Mouse (Mus musculus): ENCODE data around the gene Pkd1. TPM values are rescaled to one million over a fixed set of nuclear protein-coding genes. Genes with fewer than 3 reads are reported as not detected.

The Pkd1 gene
- polyA plus RNA-seq, 1 experiment, result 63.1 TPM

DNA sequence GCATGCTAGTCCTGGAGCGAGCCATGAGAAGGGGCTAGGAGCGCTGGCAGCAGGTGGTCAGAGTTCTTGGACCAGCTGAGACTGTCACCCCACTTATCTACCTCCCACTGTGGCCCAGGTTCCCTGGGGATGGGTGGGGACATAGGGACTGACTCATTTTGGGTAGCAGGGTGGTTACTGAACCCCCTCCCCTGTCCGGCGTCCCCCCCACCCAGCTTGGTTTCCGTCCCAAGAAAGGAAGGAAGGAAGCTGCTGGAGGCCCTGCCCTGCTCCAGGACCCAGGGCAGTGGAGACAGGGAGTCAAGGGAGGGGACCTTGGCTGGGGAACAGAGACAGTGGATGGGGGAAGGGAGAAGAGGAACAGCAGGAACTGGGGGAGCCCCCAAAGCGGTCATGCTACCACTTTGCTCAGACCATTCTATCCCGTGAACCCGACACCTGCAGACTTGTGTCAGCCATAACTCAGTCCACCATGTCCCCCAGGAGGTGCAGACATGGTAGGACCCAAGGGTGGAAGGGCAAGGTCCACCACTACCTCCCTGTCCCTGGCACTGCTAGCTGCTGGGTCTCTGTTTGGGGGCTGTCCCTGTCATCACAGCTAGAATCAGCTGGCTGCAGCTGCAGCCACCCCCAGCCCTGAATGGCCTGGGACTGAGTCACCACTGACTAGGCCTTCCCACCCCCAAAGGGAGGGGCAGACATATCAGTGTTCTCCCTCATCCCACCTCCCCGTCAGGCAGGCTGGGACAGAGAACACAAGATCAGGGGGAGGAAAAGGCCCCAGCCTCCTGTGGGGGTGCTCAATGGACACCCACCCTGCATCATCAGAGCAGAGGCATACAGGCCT, 95.5 kb downstream of the Pkd1 start:
- Histone ChIP-seq H3K4me3 (ENCODE audit: insufficient read depth, low read length) (no peak overlapping the region), H3K4me1 (ENCODE audit: control insufficient read depth, insufficient read depth, low read length) (peaks cover 22% of the 10 kb centered on the region), H3K27ac (ENCODE audit: insufficient read depth, low read length) (peak overlapping the region; percentile 55)
- TF ChIP-seq CTCF (IDR thresholded peaks at IDR 0.05; ENCODE audit: borderline replicate concordance, insufficient read depth, low read length), result no peak
- 0 out of 2 replicates have a peak, but pooled peaks have one; percentile 33 for TF ChIP-seq POLR2A (IDR thresholded peaks at IDR 0.05; ENCODE audit: low read depth, low read length)

- H3K4me1 ChIP-seq (ENCODE audit: control insufficient read depth, insufficient read depth, low read length), result peaks cover 20% of the 10 kb centered on the region
- H3K27ac ChIP-seq (ENCODE audit: insufficient read depth, low read length), result peak overlapping the region; percentile 55; the same call in 1 of the 2 replicates
- TF ChIP-seq POLR2A (IDR thresholded peaks at IDR 0.05; ENCODE audit: low read depth, low read length), result no peak
- no peak for TF ChIP-seq CTCF (IDR thresholded peaks at IDR 0.05; ENCODE audit: borderline replicate concordance, insufficient read depth, low read length)
- H3K4me3 ChIP-seq (ENCODE audit: insufficient read depth, low read length), result no peak overlapping the region
Observed at GRCm38 (mm10) chr17:24645916-24646315, 96.3 kb downstream of the Pkd1 start.

Other genes with a start within 250 kb of the Pkd1 start
- gene Abca17, start 198.8 kb upstream of the Pkd1 start, polyA plus RNA-seq (2011; ENCODE audit: insufficient read length, low read depth, missing spikeins), result not detected in 2 replicates
- 15.6 and 17.8 TPM in 2 replicates for gene Abca3, start 197.9 kb upstream of the Pkd1 start, polyA plus RNA-seq (2011; ENCODE audit: insufficient read length, low read depth, missing spikeins)
- 123 and 134 TPM in 2 replicates for gene Rnps1, start 135.3 kb upstream of the Pkd1 start, polyA plus RNA-seq (2011; ENCODE audit: insufficient read length, low read depth, missing spikeins)
- gene Eci1, start 123.2 kb upstream of the Pkd1 start, polyA plus RNA-seq (2011; ENCODE audit: insufficient read length, low read depth, missing spikeins), result 26.1 and 31.4 TPM in 2 replicates
- gene Dnase1l2, start 106.7 kb upstream of the Pkd1 start, polyA plus RNA-seq (2011; ENCODE audit: insufficient read length, low read depth, missing spikeins), result 2.5 and 2.8 TPM in 2 replicates
- gene E4f1, start 79.5 kb upstream of the Pkd1 start, polyA plus RNA-seq (2011; ENCODE audit: insufficient read length, low read depth, missing spikeins), result 11.9 and 14.8 TPM in 2 replicates
- gene Pgp, start 79.4 kb upstream of the Pkd1 start, polyA plus RNA-seq (2011; ENCODE audit: insufficient read length, low read depth, missing spikeins), result 21.1 and 21.5 TPM in 2 replicates
- 0.50 TPM in 1 of 2 replicates, not detected in the other for gene Bricd5, start 76.0 kb upstream of the Pkd1 start, polyA plus RNA-seq (2011; ENCODE audit: insufficient read length, low read depth, missing spikeins)
- gene Mlst8, start 70.8 kb upstream of the Pkd1 start, polyA plus RNA-seq (2011; ENCODE audit: insufficient read length, low read depth, missing spikeins), result 20.9 and 23.3 TPM in 2 replicates
- gene Caskin1, start 61.2 kb upstream of the Pkd1 start, polyA plus RNA-seq (2011; ENCODE audit: insufficient read length, low read depth, missing spikeins), result not detected in 2 replicates
- gene Traf7, start 21.9 kb upstream of the Pkd1 start, polyA plus RNA-seq (2011; ENCODE audit: insufficient read length, low read depth, missing spikeins), result 161 and 163 TPM in 2 replicates
- gene Rab26, start 15.6 kb upstream of the Pkd1 start, polyA plus RNA-seq (2011; ENCODE audit: insufficient read length, low read depth, missing spikeins), result 1.4 and 1.6 TPM in 2 replicates
- 75.0 and 83.8 TPM in 2 replicates for gene Tsc2, start 82.8 kb downstream of the Pkd1 start, polyA plus RNA-seq (2011; ENCODE audit: insufficient read length, low read depth, missing spikeins)
- gene Nthl1, start 82.8 kb downstream of the Pkd1 start, polyA plus RNA-seq (2011; ENCODE audit: insufficient read length, low read depth, missing spikeins), result 8.7 and 11.1 TPM in 2 replicates
- gene Slc9a3r2, start 100.5 kb downstream of the Pkd1 start, polyA plus RNA-seq (2011; ENCODE audit: insufficient read length, low read depth, missing spikeins), result 24.2 and 25.9 TPM in 2 replicates
- not detected in 2 replicates for gene Npw, start 108.6 kb downstream of the Pkd1 start, polyA plus RNA-seq (2011; ENCODE audit: insufficient read length, low read depth, missing spikeins)
- gene Zfp598, start 119.9 kb downstream of the Pkd1 start, polyA plus RNA-seq (2011; ENCODE audit: insufficient read length, low read depth, missing spikeins), result 21.6 and 22.2 TPM in 2 replicates
- gene Syngr3, start 140.1 kb downstream of the Pkd1 start, polyA plus RNA-seq (2011; ENCODE audit: insufficient read length, low read depth, missing spikeins), result 0.99 and 1.1 TPM in 2 replicates
- gene Gfer, start 146.3 kb downstream of the Pkd1 start, polyA plus RNA-seq (2011; ENCODE audit: insufficient read length, low read depth, missing spikeins), result 26.8 and 34.7 TPM in 2 replicates
- gene Noxo1, start 146.4 kb downstream of the Pkd1 start, polyA plus RNA-seq (2011; ENCODE audit: insufficient read length, low read depth, missing spikeins), result 1.2 and 2.4 TPM in 2 replicates
- 24.8 and 27.5 TPM in 2 replicates for gene Tbl3, start 157.8 kb downstream of the Pkd1 start, polyA plus RNA-seq (2011; ENCODE audit: insufficient read length, low read depth, missing spikeins)
- gene Rnf151, start 168.2 kb downstream of the Pkd1 start, polyA plus RNA-seq (2011; ENCODE audit: insufficient read length, low read depth, missing spikeins), result 0.58 TPM in 1 of 2 replicates, not detected in the other
- 1,298 and 1,393 TPM in 2 replicates for gene Rps2, start 168.3 kb downstream of the Pkd1 start, polyA plus RNA-seq (2011; ENCODE audit: insufficient read length, low read depth, missing spikeins)
- gene Ndufb10, start 174.6 kb downstream of the Pkd1 start, polyA plus RNA-seq (2011; ENCODE audit: insufficient read length, low read depth, missing spikeins), result 96.8 and 100 TPM in 2 replicates
- gene Rpl3l, start 178.0 kb downstream of the Pkd1 start, polyA plus RNA-seq (2011; ENCODE audit: insufficient read length, low read depth, missing spikeins), result not detected in 2 replicates
- 80.8 and 110 TPM in 2 replicates for gene Msrb1, start 186.8 kb downstream of the Pkd1 start, polyA plus RNA-seq (2011; ENCODE audit: insufficient read length, low read depth, missing spikeins)
- not detected in 2 replicates for gene Hs3st6, start 203.2 kb downstream of the Pkd1 start, polyA plus RNA-seq (2011; ENCODE audit: insufficient read length, low read depth, missing spikeins)